Mouse (Mus musculus) kidney, postnatal 10 days (tissue): ENCODE measurements around the gene Atp23.
A peak's percentile ranks its signal among the peaks of the same experiment; 100 is the strongest.

Source experiments
- DNase-seq: peaks from one replicate; pipeline ENCODE4 v3.0.0; 2021; ENCODE audit warnings: mixed read lengths

Atp23 gene

GRCm38 (mm10) chr10:126900821-126901487 lies at the start of gene Atp23:
Gene Atp23, minus strand, starts transcription at chr10:126901355.
- peak; percentile 97 for DNase-seq

GRCm38 (mm10) chr10:126950572-126950971 lies 49.4 kb upstream of the Atp23 start:
- DNase-seq: no peak

GRCm38 (mm10) chr10:126949824-126950223 lies 48.7 kb upstream of the Atp23 start:
- DNase-seq: no peak

- no peak for DNase-seq
These were observed 44.4 kb upstream of the Atp23 start for GRCm38 (mm10) chr10:126945531-126945930.

- no peak for DNase-seq
These were observed 39.8 kb upstream of the Atp23 start for GRCm38 (mm10) chr10:126940949-126941348.

GRCm38 (mm10) chr10:126935556-126936381 lies 34.6 kb upstream of the Atp23 start:
- no peak for DNase-seq

- no peak for DNase-seq
These were observed 34.0 kb upstream of the Atp23 start for GRCm38 (mm10) chr10:126935121-126935520.

- no peak for DNase-seq
These were observed 33.4 kb upstream of the Atp23 start for GRCm38 (mm10) chr10:126934561-126934960.

- DNase-seq: no peak
These were observed 30.6 kb upstream of the Atp23 start for GRCm38 (mm10) chr10:126931760-126932139.

GRCm38 (mm10) chr10:126931123-126931759 lies 30.1 kb upstream of the Atp23 start:
- DNase-seq: no peak

- peak; percentile 50 for DNase-seq
These were observed 29.3 kb upstream of the Atp23 start for GRCm38 (mm10) chr10:126930270-126931121.

GRCm38 (mm10) chr10:126929543-126929942 lies 28.4 kb upstream of the Atp23 start:
- DNase-seq: no peak

GRCm38 (mm10) chr10:126928819-126929206 lies 27.7 kb upstream of the Atp23 start:
- no peak for DNase-seq

- DNase-seq: peak; percentile 92
These were observed 27.1 kb upstream of the Atp23 start for GRCm38 (mm10) chr10:126928011-126928818.

- DNase-seq: peak; percentile 68
These were observed 26.2 kb upstream of the Atp23 start for GRCm38 (mm10) chr10:126927101-126927961.

GRCm38 (mm10) chr10:126925391-126925790 lies 24.2 kb upstream of the Atp23 start:
- DNase-seq: no peak

GRCm38 (mm10) chr10:126924087-126924486 lies 22.9 kb upstream of the Atp23 start:
- DNase-seq: no peak

GRCm38 (mm10) chr10:126920220-126920619 lies 19.1 kb upstream of the Atp23 start:
- DNase-seq: no peak

- DNase-seq: peak; percentile 95
These were observed 17.9 kb upstream of the Atp23 start for GRCm38 (mm10) chr10:126919067-126919466.

- DNase-seq: no peak
These were observed 13.1 kb upstream of the Atp23 start for GRCm38 (mm10) chr10:126914288-126914687.

- DNase-seq: no peak
These were observed 10.3 kb upstream of the Atp23 start for GRCm38 (mm10) chr10:126911479-126911878.
